Mouse (Mus musculus): Measurements from ENCODE around the gene Nt5c2.
A peak's percentile ranks its signal among the peaks of the same experiment; 100 is the strongest.

Gene Nt5c2

DNA sequence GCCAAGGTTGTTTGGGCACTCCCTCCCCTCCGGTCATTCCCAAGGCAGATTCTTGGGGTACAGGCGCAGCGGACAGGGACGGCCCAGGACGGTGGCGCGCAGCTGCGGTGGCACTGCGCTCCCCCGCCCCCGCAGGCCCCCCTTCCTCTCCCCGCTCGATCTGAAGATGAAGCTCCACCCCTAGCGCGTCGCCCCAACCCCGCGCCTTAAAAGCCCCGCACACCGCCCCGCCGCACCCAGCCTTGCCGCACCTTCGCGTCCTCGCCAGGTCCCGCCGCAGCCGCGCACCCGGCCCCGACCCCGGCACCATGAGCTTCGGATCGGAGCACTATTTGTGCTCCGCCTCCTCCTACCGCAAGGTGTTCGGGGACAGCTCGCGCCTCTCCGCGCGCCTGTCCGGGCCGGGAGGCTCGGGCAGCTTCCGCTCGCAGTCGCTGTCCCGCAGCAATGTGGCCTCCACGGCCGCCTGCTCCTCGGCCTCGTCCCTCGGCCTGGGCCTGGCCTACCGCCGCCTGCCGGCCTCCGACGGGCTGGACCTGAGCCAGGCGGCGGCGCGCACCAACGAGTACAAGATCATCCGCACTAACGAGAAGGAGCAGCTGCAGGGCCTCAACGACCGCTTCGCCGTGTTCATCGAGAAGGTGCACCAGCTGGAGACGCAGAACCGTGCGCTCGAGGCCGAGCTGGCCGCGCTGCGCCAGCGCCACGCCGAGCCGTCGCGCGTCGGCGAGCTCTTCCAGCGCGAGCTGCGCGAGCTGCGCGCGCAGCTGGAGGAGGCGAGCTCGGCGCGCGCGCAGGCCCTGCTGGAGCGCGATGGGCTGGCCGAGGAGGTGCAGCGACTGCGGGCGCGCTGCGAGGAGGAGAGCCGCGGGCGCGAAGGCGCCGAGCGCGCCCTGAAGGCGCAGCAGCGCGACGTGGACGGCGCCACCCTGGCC is at the start of gene Nt5c2, which contains the start of gene Ina:
Nt5c2 (minus strand) TSS at position 707 of the 935 bp plus-strand sequence.
Ina (plus strand) TSS at position 252 of the 935 bp plus-strand sequence.
- DNase-seq (ENCODE audit: low read depth, low spot score): peak; percentile 77

- DNase-seq (ENCODE audit: low read depth, low spot score): no peak
These were observed 42.7 kb upstream of the Nt5c2 start for GRCm38 (mm10) chr19:47057684-47058083.

GRCm38 (mm10) chr19:47053471-47053870 is 38.5 kb upstream of the Nt5c2 start:
- DNase-seq (ENCODE audit: low read depth, low spot score): no peak

GRCm38 (mm10) chr19:47052927-47053326 is 38.0 kb upstream of the Nt5c2 start:
- no peak for DNase-seq (ENCODE audit: low read depth, low spot score)

- DNase-seq (ENCODE audit: low read depth, low spot score): peak; percentile 73
These were observed 35.5 kb upstream of the Nt5c2 start, which contains the start of gene Pcgf6 for GRCm38 (mm10) chr19:47050271-47051032. TSS of gene Pcgf6 (minus strand) at chr19:47050906.

- no peak for DNase-seq (ENCODE audit: low read depth, low spot score)
These were observed 34.9 kb upstream of the Nt5c2 start for GRCm38 (mm10) chr19:47049840-47050239.

- no peak for DNase-seq (ENCODE audit: low read depth, low spot score)
These were observed 34.1 kb upstream of the Nt5c2 start for GRCm38 (mm10) chr19:47049061-47049460.

DNA sequence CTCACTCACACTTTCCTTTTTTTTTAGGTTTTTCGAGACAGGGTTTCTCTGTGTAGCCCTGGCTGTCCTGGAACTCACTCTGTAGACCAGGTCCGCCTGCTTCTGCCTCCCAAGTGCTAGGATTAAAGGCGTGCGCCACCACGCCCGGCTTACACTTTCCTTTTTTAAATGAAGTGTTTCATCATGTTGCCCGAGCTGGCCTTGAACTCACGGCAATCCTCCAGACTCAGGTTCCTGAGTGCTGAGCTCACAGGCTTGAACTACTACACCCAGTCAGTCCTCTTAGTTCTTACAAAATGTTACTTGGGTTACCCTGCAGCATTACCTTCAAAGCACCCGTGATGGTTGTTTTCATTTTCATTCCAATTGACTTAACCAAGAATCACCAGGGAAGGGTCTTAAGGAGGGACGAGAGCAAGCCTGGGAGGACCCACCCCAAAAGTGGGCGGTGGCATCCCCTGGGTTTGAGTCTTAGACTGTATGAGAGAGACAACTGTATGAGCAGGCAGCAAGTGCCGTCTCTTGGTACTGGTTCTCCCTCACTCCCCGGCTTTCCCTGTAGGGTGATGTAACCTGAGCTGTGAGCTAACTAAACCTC is 32.4 kb upstream of the Nt5c2 start:
- no peak for DNase-seq (ENCODE audit: low read depth, low spot score)

DNA sequence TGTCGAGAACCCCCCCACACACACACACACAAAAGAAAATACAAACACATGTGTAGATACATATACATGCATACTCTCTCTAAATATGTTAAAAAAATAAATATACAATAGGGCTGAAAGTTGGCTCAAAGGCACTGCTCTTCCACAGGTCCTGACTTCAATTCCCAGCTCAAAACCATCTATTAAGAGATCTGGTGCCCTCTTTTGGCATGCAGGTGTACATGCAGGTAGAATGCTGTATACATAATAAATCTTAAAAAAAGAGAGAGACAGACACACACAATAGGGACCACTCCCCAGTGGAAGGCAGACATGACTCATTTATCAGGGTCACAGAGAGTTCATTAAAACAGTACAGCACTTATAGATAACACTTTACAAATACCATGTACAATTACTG is 31.4 kb upstream of the Nt5c2 start:
- no peak for DNase-seq (ENCODE audit: low read depth, low spot score)

DNA sequence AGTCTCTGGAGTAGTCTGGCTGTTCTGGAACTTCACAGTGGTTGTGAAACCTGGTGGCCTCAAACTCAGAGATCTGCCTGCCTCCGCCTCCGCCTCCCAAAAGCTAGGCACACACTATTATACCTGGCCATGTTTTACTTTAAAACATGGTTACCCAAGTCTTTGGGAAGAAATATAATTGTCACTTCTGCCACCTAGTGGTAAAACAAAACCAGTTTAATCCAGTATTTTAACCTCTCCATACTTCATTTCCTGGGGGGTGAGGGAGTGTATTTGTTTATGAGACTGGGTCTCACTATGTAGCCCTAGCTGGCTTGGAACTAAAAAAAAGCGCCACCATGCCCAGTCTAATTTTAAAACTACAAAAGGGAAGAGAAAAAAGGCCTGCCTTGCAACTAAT is 28.7 kb upstream of the Nt5c2 start:
- no peak for DNase-seq (ENCODE audit: low read depth, low spot score)

DNA sequence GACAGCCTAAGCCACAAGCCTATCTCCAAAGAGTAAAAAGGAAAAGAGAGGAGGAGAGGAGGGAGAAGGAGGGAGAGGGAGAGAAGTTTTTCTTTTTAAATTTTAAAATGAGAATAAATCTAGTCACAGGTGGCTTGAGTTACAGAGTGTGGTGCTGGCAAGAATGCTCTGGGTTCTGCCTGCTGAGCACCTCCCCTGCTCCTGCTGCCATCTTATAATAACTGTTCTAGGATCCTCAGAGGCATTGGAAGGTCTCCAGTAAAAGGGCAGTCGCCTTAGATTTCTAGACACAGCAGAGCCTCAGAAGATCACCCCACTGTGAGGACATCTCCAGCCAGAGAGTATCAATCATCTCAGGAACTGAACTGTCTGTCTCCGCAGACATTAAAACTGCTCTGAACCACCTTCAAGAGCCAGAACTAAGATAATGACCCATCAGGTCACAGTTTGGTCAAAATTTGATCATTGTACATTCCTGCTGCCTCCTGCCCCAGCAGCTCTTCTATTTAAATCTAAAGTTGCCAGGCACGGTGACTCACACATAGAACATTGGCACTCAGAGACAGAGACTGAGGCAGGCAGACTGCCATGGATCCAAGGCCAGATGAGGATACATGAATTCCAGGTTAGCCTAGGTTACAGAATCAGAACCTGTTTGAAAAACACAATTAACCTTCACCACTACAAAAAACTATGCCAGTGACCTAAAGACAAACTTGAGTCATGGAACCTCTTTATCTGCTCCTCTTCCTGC is 25.9 kb upstream of the Nt5c2 start:
- DNase-seq (ENCODE audit: low read depth, low spot score): no peak

GRCm38 (mm10) chr19:47036596-47036995 is 21.6 kb upstream of the Nt5c2 start:
- no peak for DNase-seq (ENCODE audit: low read depth, low spot score)

- DNase-seq (ENCODE audit: low read depth, low spot score): no peak
These were observed 20.0 kb upstream of the Nt5c2 start for GRCm38 (mm10) chr19:47034916-47035315.

DNA sequence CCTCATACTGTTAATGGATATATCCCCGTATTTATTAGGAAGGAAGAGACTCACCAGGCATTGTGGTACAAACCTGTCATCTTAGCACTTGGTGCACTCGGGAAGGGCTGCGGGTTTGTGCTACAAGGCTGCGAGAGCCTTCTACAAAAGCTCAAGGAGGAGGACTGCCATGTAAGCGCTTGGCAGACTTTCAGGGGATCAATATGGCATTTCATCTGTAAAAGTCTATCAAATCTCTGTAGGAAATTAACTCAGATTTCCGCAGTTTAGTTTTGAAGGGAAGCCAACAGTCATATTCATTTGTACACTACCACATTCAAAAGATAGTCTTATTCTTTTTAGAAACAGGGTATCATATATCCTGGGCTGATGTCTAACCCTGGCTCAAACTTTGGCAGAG is 16.8 kb upstream of the Nt5c2 start:
- DNase-seq (ENCODE audit: low read depth, low spot score): no peak

DNA sequence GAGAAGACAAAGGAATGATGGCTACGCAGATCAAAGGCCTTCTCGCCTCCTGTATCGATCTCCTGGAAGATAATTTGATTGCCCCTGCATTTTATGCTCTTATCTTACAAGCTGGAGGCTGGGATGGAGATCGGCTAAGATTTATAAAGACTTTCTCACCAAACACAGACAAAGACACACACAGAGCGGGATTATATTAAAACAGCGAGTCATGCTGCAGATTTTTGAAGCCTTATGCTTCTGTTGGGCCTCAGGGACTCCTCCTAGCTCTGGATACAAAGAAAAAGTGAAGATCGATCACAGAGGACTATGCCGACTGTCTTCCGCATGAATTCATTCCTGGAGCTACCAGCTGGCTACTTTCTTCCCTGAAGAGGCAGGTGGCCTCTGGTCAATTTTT is 14.8 kb upstream of the Nt5c2 start:
- DNase-seq (ENCODE audit: low read depth, low spot score): no peak

DNA sequence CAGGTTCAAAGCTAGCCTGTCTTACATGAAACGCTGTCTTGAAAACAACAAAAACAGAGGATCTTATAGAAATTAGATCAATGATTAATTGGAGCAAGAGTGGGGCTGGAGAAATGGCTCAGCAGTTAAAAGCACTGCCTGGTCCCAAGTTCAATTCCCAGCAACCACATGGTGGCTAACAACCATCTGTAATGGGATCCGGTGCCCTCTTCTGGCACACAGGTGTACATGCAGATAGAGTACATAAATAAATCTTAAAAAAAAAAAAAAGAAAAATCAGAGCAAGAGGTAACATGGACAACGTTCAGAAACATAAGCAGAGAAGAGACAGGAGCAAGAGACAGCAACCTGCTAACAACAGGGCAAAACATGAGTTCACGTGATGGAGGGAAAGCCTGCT is 11.6 kb upstream of the Nt5c2 start:
- no peak for DNase-seq (ENCODE audit: low read depth, low spot score)

- DNase-seq (ENCODE audit: low read depth, low spot score): no peak
These were observed 10.0 kb upstream of the Nt5c2 start for GRCm38 (mm10) chr19:47024954-47025353.

DNA sequence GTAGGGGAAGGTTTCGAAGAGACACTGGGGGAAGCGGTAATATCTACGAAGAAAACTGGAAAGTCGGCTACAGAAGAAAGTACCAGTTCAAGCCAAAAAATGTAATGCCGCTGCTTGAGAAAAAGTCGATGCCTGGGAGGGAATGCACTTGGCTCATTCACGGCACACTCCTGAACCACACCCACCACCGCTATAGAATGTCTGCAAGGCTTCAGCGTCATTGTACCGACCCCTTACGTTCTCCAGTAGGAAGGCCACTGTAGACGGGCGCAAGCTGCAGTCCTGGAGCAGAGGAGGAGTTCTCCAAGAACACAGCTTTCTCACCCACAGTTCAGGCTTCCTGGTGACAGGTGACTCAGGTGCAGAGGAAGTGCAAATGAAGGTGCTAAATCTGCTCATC is 8.6 kb upstream of the Nt5c2 start:
- DNase-seq (ENCODE audit: low read depth, low spot score): no peak

DNA sequence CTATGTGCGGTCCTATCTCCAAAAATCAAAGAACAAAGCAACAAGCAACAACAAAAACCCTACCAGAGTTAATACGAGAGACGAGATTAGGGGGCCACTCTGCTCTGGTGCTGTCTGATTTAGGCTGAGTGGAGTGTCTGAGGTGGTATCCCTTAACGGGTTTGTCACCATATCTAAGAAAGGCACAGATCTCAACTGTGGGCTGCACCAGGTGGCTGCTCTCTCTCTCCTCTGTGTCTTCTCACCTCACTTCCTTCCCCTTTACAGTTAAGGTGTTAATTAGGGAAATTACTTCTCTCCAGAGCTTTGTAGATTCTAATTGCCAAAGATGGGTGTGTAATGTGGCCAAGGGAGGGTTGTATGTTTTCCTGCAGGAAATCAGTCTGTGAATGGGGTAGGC is 7.8 kb upstream of the Nt5c2 start:
- no peak for DNase-seq (ENCODE audit: low read depth, low spot score)

- no peak for DNase-seq (ENCODE audit: low read depth, low spot score)
These were observed 4.4 kb upstream of the Nt5c2 start for GRCm38 (mm10) chr19:47019326-47019725.

- DNase-seq (ENCODE audit: low read depth, low spot score): no peak
These were observed 3.4 kb upstream of the Nt5c2 start for GRCm38 (mm10) chr19:47018330-47018729.

Data from retina, postnatal 7 days (tissue).